Mouse (Mus musculus) layer of hippocampus, adult 8-10 months (tissue): Measurements from ENCODE around the gene Pde6b. TPM values are rescaled to one million over a fixed set of nuclear protein-coding genes. Genes with fewer than 3 reads are reported as not detected.

Experiments used
- DNase-seq, 2 experiments: peaks; one replicate each; pipeline ENCODE4 v3.0.0; 2022; ENCODE audit warnings: low spot score in 2 of 2
- total RNA-seq, 4 experiments: library from RNA; stranded (reverse); gene quantifications; 2 replicates each; pipeline ENCODE4 v1.2.4; 2022

Gene Pde6b
- total RNA-seq: under 1 TPM; 0.10 to 0.52 (median 0.34) TPM

GRCm38 (mm10) chr5:108388201-108388600 lies at the start of gene Pde6b:
Gene Pde6b, plus strand, starts transcription at chr5:108388391.
- no peak for DNase-seq

- DNase-seq: no peak
Observed at GRCm38 (mm10) chr5:108343680-108344170, 44.5 kb upstream of the Pde6b start.

- DNase-seq: no peak
Observed at GRCm38 (mm10) chr5:108345313-108346071, 42.7 kb upstream of the Pde6b start.

GRCm38 (mm10) chr5:108347843-108348242 lies 40.3 kb upstream of the Pde6b start:
- no peak for DNase-seq

GRCm38 (mm10) chr5:108349511-108350148 lies 38.6 kb upstream of the Pde6b start:
- no peak for DNase-seq

- DNase-seq: no peak
Observed at GRCm38 (mm10) chr5:108354056-108354455, 34.1 kb upstream of the Pde6b start.

GRCm38 (mm10) chr5:108357862-108358261 lies 30.3 kb upstream of the Pde6b start:
- DNase-seq: no peak

- no peak for DNase-seq
Observed at GRCm38 (mm10) chr5:108359491-108359890, 28.7 kb upstream of the Pde6b start.

- DNase-seq: no peak
Observed at GRCm38 (mm10) chr5:108360211-108360610, 28.0 kb upstream of the Pde6b start.

- DNase-seq: no peak
Observed at GRCm38 (mm10) chr5:108362330-108362729, 25.9 kb upstream of the Pde6b start.

GRCm38 (mm10) chr5:108366328-108366983 lies 21.7 kb upstream of the Pde6b start:
- no peak for DNase-seq

- DNase-seq: peak in 1 of 2 experiments; percentile 43
Observed at GRCm38 (mm10) chr5:108366984-108367841, 21.0 kb upstream of the Pde6b start.

- DNase-seq: no peak
Observed at GRCm38 (mm10) chr5:108367871-108368332, 20.3 kb upstream of the Pde6b start, which contains the start of gene Gm42517. Gene Gm42517, minus strand, starts transcription at chr5:108367922.

- DNase-seq: no peak
Observed at GRCm38 (mm10) chr5:108368446-108368845, 19.7 kb upstream of the Pde6b start.

- peak; percentile 86 to 87 for DNase-seq
Observed at GRCm38 (mm10) chr5:108368851-108369621, 19.2 kb upstream of the Pde6b start.

- DNase-seq: no peak
Observed at GRCm38 (mm10) chr5:108369964-108370363, 18.2 kb upstream of the Pde6b start.

- no peak for DNase-seq
Observed at GRCm38 (mm10) chr5:108374079-108374478, 14.1 kb upstream of the Pde6b start.

GRCm38 (mm10) chr5:108376059-108376458 lies 12.1 kb upstream of the Pde6b start:
- no peak for DNase-seq

GRCm38 (mm10) chr5:108378346-108378745 lies 9.8 kb upstream of the Pde6b start:
- DNase-seq: no peak

GRCm38 (mm10) chr5:108385632-108386031 lies 2.6 kb upstream of the Pde6b start:
- peak; percentile 50 to 71 for DNase-seq
